Mouse (Mus musculus) Patski (cell line): ENCODE measurements around the gene Hist1h2bg. TPM values are rescaled to one million over a fixed set of nuclear protein-coding genes. Genes with fewer than 3 reads are reported as not detected.
"Not testable (repeated sequence)": the region's sequence is repeated elsewhere in the genome, so short reads cannot be mapped to it uniquely, and the experiment has no call there.

Experiments used
- ATAC-seq: fragments of 100-300 bp; one replicate; pipeline ENCODE4 v1.8.0; 2021
- CTCF ChIA-PET: fragments of 350-600 bp; sonication (Branson Sonifier 250); formaldehyde crosslinking; loops from one replicate; lab custom pipeline; 2022; ENCODE audit warnings: inconsistent platforms; lab: Charles Lee
- POLR2A ChIA-PET: fragments of 350-600 bp; sonication (Branson Sonifier 250); formaldehyde crosslinking; loops from one replicate; lab custom pipeline; 2022; ENCODE audit warnings: antibody characterized with exemption, inconsistent platforms; lab: Charles Lee
- DNase-seq: peaks from one replicate; pipeline ENCODE4 v3.0.0-alpha.2; 2011; ENCODE audit warnings: low read depth, low spot score
- H3K27me3 ChIP-seq: fragments of 371-371 bp; one replicate; pipeline ENCODE4 v1.5.1; 2021
- CTCF ChIP-seq: fragments of 100-300 bp; IDR thresholded peaks from one replicate; pipeline ENCODE4 v1.5.1; 2021
- in situ Hi-C: fragments of 300-500 bp; cut with MboI; formaldehyde crosslinking; loops from 3 replicates; pipeline ENCODE4 v1.11.1; 2018; ENCODE audit warnings: low pct_unique_long_range_greater_than_20kb, mixed read lengths
- polyA plus RNA-seq: library from polyadenylated mRNA; unstranded; gene quantifications from one replicate; pipeline ENCODE4 v1.2.3, GENCODE M21; 2021

Hist1h2bg gene
- polyA plus RNA-seq, 1 experiment from 2014 or later: 12.9 TPM

DNA sequence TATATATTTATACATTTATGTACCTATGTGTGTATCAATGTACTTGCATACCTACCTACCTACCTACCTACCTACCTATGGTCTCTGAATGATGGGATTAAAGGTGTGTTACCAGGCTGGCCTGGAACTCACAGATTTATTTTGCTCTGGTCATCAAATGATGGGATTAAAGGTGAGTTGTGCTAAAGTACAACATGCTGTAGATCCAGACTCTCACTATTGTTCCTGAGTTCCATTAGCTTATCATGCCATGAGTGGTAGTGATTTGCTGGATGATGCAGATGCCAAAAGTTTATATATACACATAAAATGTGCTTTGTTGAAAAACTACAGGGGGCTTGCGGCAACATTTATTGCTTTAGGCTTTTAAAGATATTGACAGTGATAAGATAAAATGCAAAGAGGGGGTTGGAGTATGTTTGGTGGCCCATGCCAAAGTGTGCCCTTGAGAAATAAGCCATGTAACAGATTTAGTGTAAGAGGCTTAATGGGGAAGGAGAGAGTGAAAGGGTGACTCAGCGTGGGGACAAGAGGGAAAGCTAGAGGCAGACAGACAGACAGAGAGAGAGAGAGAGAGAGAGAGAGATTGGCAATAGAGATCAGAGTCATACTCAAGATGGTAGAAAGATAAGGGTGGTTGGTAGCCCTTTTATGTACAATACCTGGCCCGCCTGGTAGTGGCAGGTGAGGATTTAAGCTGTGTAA lies 34.0 kb upstream of the Hist1h2bg start:
- H3K27me3 ChIP-seq: no peaks in the 10 kb centered on the region
- ChIA-PET POLR2A (no interaction called here), CTCF (no interaction called here)
- no peak for DNase-seq
- no peak for ATAC-seq
- no peak for TF ChIP-seq CTCF
- in situ Hi-C loops: loop anchor here (10.0 kb wide), 1 partner anchor 1822 kb away; the partner anchor contains the start of genes Hist1h2ai, Hist1h2bl and Hist1h3h

DNA sequence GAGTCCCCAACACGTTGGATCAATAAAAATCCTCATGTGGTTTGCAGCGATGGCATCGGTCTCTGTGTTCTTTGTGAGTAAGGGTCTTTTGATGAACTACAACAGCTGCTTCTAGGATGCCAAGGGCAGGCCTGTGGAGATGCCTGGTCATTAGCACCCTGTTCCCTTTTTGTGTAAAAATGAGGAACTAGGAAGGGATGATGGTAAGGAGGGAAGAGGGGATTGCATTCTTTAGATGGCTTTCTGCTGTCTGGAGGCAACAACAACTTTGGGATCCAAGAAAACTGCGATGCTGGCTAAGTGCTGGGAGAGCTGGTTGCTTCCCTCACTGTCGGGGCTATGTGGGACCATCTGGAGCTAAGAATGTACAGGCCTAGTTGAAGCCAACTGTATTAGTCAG lies 32.9 kb upstream of the Hist1h2bg start:
- TF ChIP-seq CTCF: no peak
- ATAC-seq (no peak), DNase-seq (no peak)
- CTCF ChIA-PET: no interaction called here
- POLR2A ChIA-PET: no interaction called here
- no peaks in the 10 kb centered on the region for H3K27me3 ChIP-seq
- in situ Hi-C loops: loop anchor here (10.0 kb wide), 1 partner anchor 1823 kb away; the partner anchor contains the start of genes Hist1h2ai, Hist1h2bl and Hist1h3h

DNA sequence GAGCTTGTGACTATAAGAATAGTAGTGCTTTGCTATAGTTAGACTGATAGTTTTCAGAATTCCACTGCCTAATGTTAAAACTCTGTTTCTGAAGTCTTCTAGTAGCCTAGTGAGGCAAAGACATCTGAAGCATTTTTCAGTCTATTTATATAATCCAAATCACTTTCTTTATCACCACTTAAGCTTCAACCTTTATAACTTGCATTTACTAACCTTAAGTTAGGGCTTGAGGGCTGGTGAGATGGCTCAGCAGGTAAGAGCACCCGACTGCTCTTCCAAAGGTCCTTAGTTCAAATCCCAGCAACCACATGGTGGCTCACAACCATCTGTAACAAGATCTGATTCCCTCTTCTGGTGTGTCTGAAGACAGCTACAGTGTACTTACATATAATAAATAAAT lies 31.4 kb upstream of the Hist1h2bg start:
- DNase-seq, H3K27me3 ChIP-seq, ATAC-seq, POLR2A ChIA-PET: not testable (repeated sequence)
- CTCF ChIA-PET: interaction anchor here (1.6 kb wide), 1 partner anchor 45 kb away, joined by 3 read pairs; no protein-coding TSS in a partner anchor
- in situ Hi-C loops: loop anchor here (10.0 kb wide), 1 partner anchor 1825 kb away; the partner anchor contains the start of genes Hist1h2ai, Hist1h2bl and Hist1h3h

DNA sequence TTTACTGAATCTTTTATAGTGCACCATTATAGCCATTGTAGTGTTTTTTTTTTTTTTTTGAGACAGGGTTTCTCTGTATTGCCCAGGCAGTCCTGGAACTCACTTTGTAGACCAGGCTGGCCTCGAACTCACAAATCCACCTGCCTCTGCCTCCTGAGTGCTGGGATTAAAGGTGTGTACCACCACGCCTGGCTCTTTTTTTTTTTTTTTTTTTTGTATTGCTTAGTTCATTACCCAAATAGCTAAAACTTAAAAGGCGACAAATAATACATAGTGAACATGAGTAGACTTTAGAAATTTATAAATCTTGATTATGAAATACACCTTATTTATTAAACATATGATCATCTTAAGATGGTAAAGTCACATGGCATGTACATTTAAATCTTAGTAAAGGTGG lies 29.7 kb upstream of the Hist1h2bg start:
- in situ Hi-C loops: no loop called here
- no peaks in the 10 kb centered on the region for H3K27me3 ChIP-seq
- ATAC-seq (no peak), DNase-seq (no peak)
- no peak for TF ChIP-seq CTCF
- CTCF ChIA-PET: interaction anchor here (1.2 kb wide), 1 partner anchor 26 kb away, joined by 3 read pairs; no protein-coding TSS in a partner anchor
- POLR2A ChIA-PET: interaction anchor here (0.6 to 1.8 kb wide), 5 partner anchors 8 to 1754 kb away, joined by 3 to 15 read pairs (median 3); partner anchors contain the start of genes Hist1h2an and Hist1h2bp

DNA sequence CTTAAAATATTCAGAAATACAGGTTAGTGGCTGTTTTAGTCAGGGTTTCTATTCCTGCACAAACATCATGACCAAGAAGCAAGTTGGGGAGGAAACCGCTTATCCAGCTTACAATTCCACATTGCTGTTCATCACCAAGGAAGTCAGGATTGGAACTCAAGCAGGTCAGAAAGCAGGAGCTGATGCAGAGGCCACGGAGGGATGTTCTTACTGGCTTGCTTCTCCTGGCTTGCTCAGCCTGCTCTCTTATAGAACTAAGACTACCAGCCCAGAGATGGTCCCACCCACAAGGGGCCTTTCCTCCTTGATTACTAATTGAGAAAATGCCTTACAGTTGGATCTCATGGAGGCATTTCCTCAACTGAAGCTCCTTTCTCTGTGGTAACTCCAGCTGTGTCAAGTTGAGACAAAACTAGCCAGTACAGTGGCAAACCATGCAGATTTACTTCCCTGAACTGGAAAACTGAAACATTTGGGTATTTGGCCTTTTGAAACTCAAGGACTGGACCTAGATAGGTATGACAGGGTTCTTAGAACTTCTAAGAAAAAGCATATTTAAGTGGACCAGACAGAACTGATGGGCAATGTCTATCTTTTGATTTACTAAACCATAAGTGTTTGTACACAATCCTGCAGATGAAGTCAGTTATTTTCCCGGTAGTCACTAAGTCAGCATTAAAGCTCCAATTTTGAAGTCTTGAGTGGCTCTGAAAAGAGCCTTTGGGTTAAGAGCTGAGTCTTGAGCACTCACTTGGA lies 28.8 kb upstream of the Hist1h2bg start:
- ChIA-PET CTCF (interaction anchor here (1.3 kb wide), 2 partner anchors 9 to 10 kb away, joined by 3 to 4 read pairs; partner anchors contain the start of genes Hist1h1d and Hist1h2af), POLR2A (interaction anchor here (0.6 to 1.8 kb wide), 4 partner anchors 7 to 42 kb away, joined by 3 to 15 read pairs (median 4); no protein-coding TSS in a partner anchor)

DNA sequence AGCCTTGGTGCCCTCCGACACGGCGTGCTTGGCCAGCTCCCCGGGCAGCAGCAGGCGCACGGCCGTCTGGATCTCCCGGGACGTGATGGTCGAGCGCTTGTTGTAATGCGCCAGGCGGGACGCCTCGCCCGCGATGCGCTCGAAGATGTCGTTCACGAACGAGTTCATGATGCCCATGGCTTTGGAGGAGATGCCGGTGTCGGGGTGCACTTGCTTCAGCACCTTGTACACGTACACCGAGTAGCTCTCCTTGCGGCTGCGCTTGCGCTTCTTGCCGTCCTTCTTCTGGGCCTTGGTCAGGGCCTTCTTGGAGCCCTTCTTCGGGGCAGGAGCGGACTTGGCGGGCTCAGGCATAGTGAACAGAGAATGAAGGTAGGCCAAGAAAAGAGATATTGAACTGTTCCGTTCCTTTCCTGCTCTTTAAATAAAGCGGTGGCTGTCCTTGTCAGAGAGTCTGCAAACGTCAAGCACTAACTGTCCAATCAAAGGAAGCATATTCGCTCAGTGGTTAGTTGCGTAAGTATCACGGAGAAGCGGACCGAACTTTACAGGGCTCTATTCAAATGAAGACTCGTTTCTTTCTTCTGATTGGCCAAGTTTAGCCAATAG lies 28.1 kb upstream of the Hist1h2bg start, which contains the start of gene Hist1h2bh:
TSS of gene Hist1h2bh (minus strand) at position 394 of the 609 bp plus-strand sequence.
- H3K27me3 ChIP-seq, in situ Hi-C loops: not testable (repeated sequence)
- CTCF ChIA-PET: interaction anchor here (1.3 kb wide), 2 partner anchors 9 kb away, joined by 3 to 4 read pairs; partner anchors contain the start of genes Hist1h1d and Hist1h2af
- peak; percentile 83 for DNase-seq
- ATAC-seq: peak; percentile 94
- POLR2A ChIA-PET: interaction anchor here (1.4 to 1.8 kb wide), 2 partner anchors 8 to 41 kb away, joined by 5 to 15 read pairs; no protein-coding TSS in a partner anchor

More for the DNA sequence above, 28.8 kb upstream of the Hist1h2bg start:
- DNase-seq, in situ Hi-C loops, H3K27me3 ChIP-seq, ATAC-seq: not testable (repeated sequence)

DNA sequence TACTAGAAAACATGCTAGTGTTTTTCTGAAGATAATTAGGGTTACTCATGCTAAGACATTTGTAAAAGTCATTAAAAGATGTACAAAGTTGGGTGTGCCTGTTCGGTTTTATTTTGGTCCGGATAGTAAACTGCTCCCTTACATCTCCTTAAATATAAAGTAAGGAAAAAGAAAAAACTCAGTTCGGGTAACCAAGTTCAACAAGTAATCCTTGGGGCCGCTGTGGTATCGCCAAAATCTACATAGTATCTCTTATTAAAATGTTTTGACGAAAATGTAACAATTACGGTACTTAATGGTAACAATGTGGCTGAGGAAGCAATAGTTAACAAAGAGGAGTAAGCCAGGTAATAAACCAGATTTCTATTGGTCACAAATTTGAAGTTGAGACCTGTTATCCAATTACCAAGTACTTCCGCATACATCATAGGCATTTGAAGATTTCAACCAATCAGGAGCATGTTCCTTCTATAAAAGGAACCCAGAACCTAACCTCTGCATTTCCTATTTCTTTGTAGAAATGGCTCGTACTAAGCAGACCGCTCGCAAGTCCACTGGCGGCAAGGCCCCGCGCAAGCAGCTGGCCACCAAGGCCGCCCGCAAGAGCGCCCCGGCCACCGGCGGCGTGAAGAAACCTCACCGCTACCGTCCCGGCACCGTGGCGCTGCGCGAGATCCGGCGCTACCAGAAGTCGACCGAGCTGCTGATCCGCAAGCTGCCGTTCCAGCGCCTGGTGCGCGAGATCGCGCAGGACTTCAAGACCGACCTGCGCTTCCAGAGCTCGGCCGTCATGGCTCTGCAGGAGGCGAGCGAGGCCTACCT lies 27.0 kb upstream of the Hist1h2bg start, which contains the start of gene Hist1h3f:
TSS of gene Hist1h3f (plus strand) at position 88 of the 822 bp plus-strand sequence.
- ATAC-seq (peak; percentile 68), DNase-seq (peak; percentile 89)
- TF ChIP-seq CTCF: no peak
- H3K27me3 ChIP-seq: no peaks in the 10 kb centered on the region
- in situ Hi-C loops: no loop called here
- CTCF ChIA-PET: interaction anchor here (1.3 kb wide), 1 partner anchor 10 kb away, joined by 4 read pairs; the partner anchor contains the start of gene Hist1h2af
- POLR2A ChIA-PET: no interaction called here

DNA sequence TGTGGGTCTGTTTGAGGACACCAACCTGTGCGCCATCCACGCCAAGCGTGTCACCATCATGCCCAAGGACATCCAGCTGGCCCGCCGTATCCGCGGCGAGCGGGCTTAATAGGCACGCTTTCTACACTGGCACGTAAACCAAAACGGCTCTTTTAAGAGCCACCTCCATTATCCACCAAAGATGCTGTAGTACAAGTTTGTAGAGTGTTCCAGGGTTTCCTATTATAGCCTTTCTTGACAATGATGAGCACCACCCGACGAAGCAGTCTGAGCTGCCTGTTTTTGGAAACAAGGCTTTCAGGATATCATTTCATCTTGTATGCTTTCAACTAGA lies 26.4 kb upstream of the Hist1h2bg start:
- POLR2A ChIA-PET, H3K27me3 ChIP-seq, in situ Hi-C loops, CTCF ChIA-PET, DNase-seq: not testable (repeated sequence)
- ATAC-seq: peak; percentile 3

DNA sequence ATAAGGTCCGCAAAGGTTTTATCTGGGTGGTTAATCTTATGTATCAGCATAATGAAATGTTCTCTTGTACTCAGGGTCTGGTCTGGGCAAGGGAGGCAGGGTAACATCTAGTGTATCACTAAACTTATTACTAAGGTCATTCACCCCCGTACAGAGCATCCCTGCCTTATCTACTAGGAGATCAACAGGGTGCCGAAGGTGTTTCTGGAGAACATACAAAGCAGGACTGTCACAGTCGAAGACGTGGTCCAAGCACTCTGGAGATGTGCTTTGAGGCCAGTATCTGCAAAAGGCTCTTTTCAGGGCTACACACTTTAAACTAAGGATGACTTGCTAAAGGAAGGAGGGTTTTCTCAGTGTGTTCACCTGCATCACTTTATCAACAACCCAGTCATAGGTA lies 24.5 kb upstream of the Hist1h2bg start:
- DNase-seq (no peak), ATAC-seq (no peak)
- POLR2A ChIA-PET: no interaction called here
- H3K27me3 ChIP-seq: no peaks in the 10 kb centered on the region
- in situ Hi-C loops: no loop called here
- CTCF ChIA-PET: no interaction called here
- no peak for TF ChIP-seq CTCF
